Mouse (Mus musculus): Measurements from ENCODE around the gene Prkar1a. TPM values are rescaled to one million over a fixed set of nuclear protein-coding genes. Genes with fewer than 3 reads are reported as not detected.
"Not testable (repeated sequence)": the region's sequence is repeated elsewhere in the genome, so short reads cannot be mapped to it uniquely, and the experiment has no call there.

Gene Prkar1a
- polyA plus RNA-seq, 1 experiment from 2014 or later = 256 TPM

GRCm38 (mm10) chr11:109616352-109616751 is 32.9 kb upstream of the Prkar1a start:
- Histone ChIP-seq H3K4me2 (ENCODE audit: low read depth, low read length) (no peak overlapping the region), H3K27me3 (replicated peaks; ENCODE audit: control insufficient read depth, insufficient read depth, low read length) (no peaks in the 10 kb centered on the region), H3K4me3 (ENCODE audit: low read length) (no peak overlapping the region), H3K4me1 (ENCODE audit: control insufficient read depth, insufficient read depth, low read length) (peaks cover 3% of the 10 kb centered on the region; the same call in 1 of the 2 replicates), H3K27ac (ENCODE audit: low read length) (no peak overlapping the region), H3K36me3 (ENCODE audit: control insufficient read depth, insufficient read depth, low read length) (no peaks in the 10 kb centered on the region), H3K9ac (ENCODE audit: low read depth, low read length) (no peak overlapping the region), H3K9me3 (ENCODE audit: control insufficient read depth, low read length) (no peaks in the 10 kb centered on the region)
- 74% methylated on average over 4 of the region's 4 CpGs for WGBS
- ATAC-seq = no peak

- no peak overlapping the region for H3K9ac ChIP-seq (ENCODE audit: low read depth, low read length)
- H3K27ac ChIP-seq (ENCODE audit: low read length) = no peak overlapping the region
- ATAC-seq = no peak
- no peak overlapping the region for H3K4me3 ChIP-seq (ENCODE audit: low read length)
- no peaks in the 10 kb centered on the region for H3K27me3 ChIP-seq (replicated peaks; ENCODE audit: control insufficient read depth, insufficient read depth, low read length)
- H3K4me2 ChIP-seq (ENCODE audit: low read depth, low read length) = no peak overlapping the region
- H3K36me3 ChIP-seq (ENCODE audit: control insufficient read depth, insufficient read depth, low read length) = no peaks in the 10 kb centered on the region
- no peaks in the 10 kb centered on the region for H3K9me3 ChIP-seq (ENCODE audit: control insufficient read depth, low read length)
- H3K4me1 ChIP-seq (ENCODE audit: control insufficient read depth, insufficient read depth, low read length) = peaks cover 3% of the 10 kb centered on the region; the same call in 1 of the 2 replicates
- WGBS = 50% methylated on average over 4 of the region's 4 CpGs
Measured at GRCm38 (mm10) chr11:109616766-109617165, 32.4 kb upstream of the Prkar1a start.

GRCm38 (mm10) chr11:109619055-109619454 is 30.1 kb upstream of the Prkar1a start:
- H3K4me3 ChIP-seq (ENCODE audit: low read length); H3K4me2 ChIP-seq (ENCODE audit: low read depth, low read length); H3K27me3 ChIP-seq (replicated peaks; ENCODE audit: control insufficient read depth, insufficient read depth, low read length); H3K4me1 ChIP-seq (ENCODE audit: control insufficient read depth, insufficient read depth, low read length); ATAC-seq; H3K27ac ChIP-seq (ENCODE audit: low read length); H3K9me3 ChIP-seq (ENCODE audit: control insufficient read depth, low read length); H3K36me3 ChIP-seq (ENCODE audit: control insufficient read depth, insufficient read depth, low read length); H3K9ac ChIP-seq (ENCODE audit: low read depth, low read length): not testable (repeated sequence)
- WGBS = 33% methylated on average over 8 of the region's 8 CpGs

GRCm38 (mm10) chr11:109620356-109620755 is 28.8 kb upstream of the Prkar1a start:
- no peak overlapping the region for H3K9ac ChIP-seq (ENCODE audit: low read depth, low read length)
- H3K27me3 ChIP-seq (replicated peaks; ENCODE audit: control insufficient read depth, insufficient read depth, low read length) = no peaks in the 10 kb centered on the region
- ATAC-seq = no peak
- WGBS = 80% methylated on average over 6 of the region's 6 CpGs
- H3K36me3 ChIP-seq (ENCODE audit: control insufficient read depth, insufficient read depth, low read length) = no peaks in the 10 kb centered on the region
- peaks cover 9% of the 10 kb centered on the region; the same call in 1 of the 2 replicates for H3K4me1 ChIP-seq (ENCODE audit: control insufficient read depth, insufficient read depth, low read length)
- H3K27ac ChIP-seq (ENCODE audit: low read length) = no peak overlapping the region
- no peak overlapping the region for H3K4me3 ChIP-seq (ENCODE audit: low read length)
- no peak overlapping the region for H3K4me2 ChIP-seq (ENCODE audit: low read depth, low read length)
- no peaks in the 10 kb centered on the region for H3K9me3 ChIP-seq (ENCODE audit: control insufficient read depth, low read length)

- Histone ChIP-seq H3K9ac (ENCODE audit: low read depth, low read length) (no peak overlapping the region), H3K36me3 (ENCODE audit: control insufficient read depth, insufficient read depth, low read length) (no peaks in the 10 kb centered on the region), H3K4me2 (ENCODE audit: low read depth, low read length) (no peak overlapping the region), H3K27me3 (replicated peaks; ENCODE audit: control insufficient read depth, insufficient read depth, low read length) (no peaks in the 10 kb centered on the region), H3K4me1 (ENCODE audit: control insufficient read depth, insufficient read depth, low read length) (peaks cover 9% of the 10 kb centered on the region; the same call in 1 of the 2 replicates), H3K27ac (ENCODE audit: low read length) (no peak overlapping the region), H3K9me3 (ENCODE audit: control insufficient read depth, low read length) (no peaks in the 10 kb centered on the region), H3K4me3 (ENCODE audit: low read length) (no peak overlapping the region)
- peak; percentile 39; the same call in 1 of the 2 replicates for ATAC-seq
- WGBS = 13% methylated on average over 2 of the region's 2 CpGs
Measured at GRCm38 (mm10) chr11:109621183-109621582, 28.0 kb upstream of the Prkar1a start.

- Histone ChIP-seq H3K9ac (ENCODE audit: low read depth, low read length) (0 out of 2 replicates have a peak overlapping the region, but pooled peaks have one; percentile 31), H3K4me2 (ENCODE audit: low read depth, low read length) (peak overlapping the region; percentile 46), H3K4me1 (ENCODE audit: control insufficient read depth, insufficient read depth, low read length) (peaks cover 6% of the 10 kb centered on the region; the same call in 1 of the 2 replicates), H3K36me3 (ENCODE audit: control insufficient read depth, insufficient read depth, low read length) (no peaks in the 10 kb centered on the region), H3K27me3 (replicated peaks; ENCODE audit: control insufficient read depth, insufficient read depth, low read length) (no peaks in the 10 kb centered on the region), H3K9me3 (ENCODE audit: control insufficient read depth, low read length) (no peaks in the 10 kb centered on the region), H3K27ac (ENCODE audit: low read length) (no peak overlapping the region), H3K4me3 (ENCODE audit: low read length) (peak overlapping the region; percentile 21; the same call in 1 of the 2 replicates)
- peak; percentile 47; the same call in 1 of the 2 replicates for ATAC-seq
- WGBS = 19% methylated on average over 15 of the region's 15 CpGs
Measured at GRCm38 (mm10) chr11:109622518-109623037, 26.6 kb upstream of the Prkar1a start.

- no peak overlapping the region for H3K9ac ChIP-seq (ENCODE audit: low read depth, low read length)
- no peaks in the 10 kb centered on the region for H3K36me3 ChIP-seq (ENCODE audit: control insufficient read depth, insufficient read depth, low read length)
- no peaks in the 10 kb centered on the region for H3K27me3 ChIP-seq (replicated peaks; ENCODE audit: control insufficient read depth, insufficient read depth, low read length)
- H3K4me3 ChIP-seq (ENCODE audit: low read length) = no peak overlapping the region
- no peak overlapping the region for H3K27ac ChIP-seq (ENCODE audit: low read length)
- peaks cover 6% of the 10 kb centered on the region; the same call in 1 of the 2 replicates for H3K4me1 ChIP-seq (ENCODE audit: control insufficient read depth, insufficient read depth, low read length)
- WGBS = 80% methylated on average over 7 of the region's 7 CpGs
- no peak for ATAC-seq
- no peaks in the 10 kb centered on the region for H3K9me3 ChIP-seq (ENCODE audit: control insufficient read depth, low read length)
- H3K4me2 ChIP-seq (ENCODE audit: low read depth, low read length) = no peak overlapping the region
Measured at GRCm38 (mm10) chr11:109623238-109623637, 26.0 kb upstream of the Prkar1a start.

- no peak overlapping the region for H3K4me3 ChIP-seq (ENCODE audit: low read length)
- H3K9me3 ChIP-seq (ENCODE audit: control insufficient read depth, low read length) = no peaks in the 10 kb centered on the region
- no peaks in the 10 kb centered on the region for H3K27me3 ChIP-seq (replicated peaks; ENCODE audit: control insufficient read depth, insufficient read depth, low read length)
- WGBS = 89% methylated on average over 4 of the region's 4 CpGs
- H3K36me3 ChIP-seq (ENCODE audit: control insufficient read depth, insufficient read depth, low read length) = no peaks in the 10 kb centered on the region
- H3K27ac ChIP-seq (ENCODE audit: low read length) = no peak overlapping the region
- H3K4me2 ChIP-seq (ENCODE audit: low read depth, low read length) = no peak overlapping the region
- no peak overlapping the region for H3K9ac ChIP-seq (ENCODE audit: low read depth, low read length)
- ATAC-seq = no peak
- H3K4me1 ChIP-seq (ENCODE audit: control insufficient read depth, insufficient read depth, low read length) = peaks cover 2% of the 10 kb centered on the region; the same call in 1 of the 2 replicates
Measured at GRCm38 (mm10) chr11:109627648-109628047, 21.6 kb upstream of the Prkar1a start.

- Histone ChIP-seq H3K27ac (ENCODE audit: low read length) (no peak overlapping the region), H3K9me3 (ENCODE audit: control insufficient read depth, low read length) (no peaks in the 10 kb centered on the region), H3K4me2 (ENCODE audit: low read depth, low read length) (no peak overlapping the region), H3K9ac (ENCODE audit: low read depth, low read length) (no peak overlapping the region), H3K4me3 (ENCODE audit: low read length) (no peak overlapping the region), H3K27me3 (replicated peaks; ENCODE audit: control insufficient read depth, insufficient read depth, low read length) (no peaks in the 10 kb centered on the region), H3K36me3 (ENCODE audit: control insufficient read depth, insufficient read depth, low read length) (no peaks in the 10 kb centered on the region), H3K4me1 (ENCODE audit: control insufficient read depth, insufficient read depth, low read length) (no peaks in the 10 kb centered on the region)
- 91% methylated on average over 3 of the region's 3 CpGs for WGBS
- no peak for ATAC-seq
Measured at GRCm38 (mm10) chr11:109628099-109628498, 21.1 kb upstream of the Prkar1a start.

All from intestine, embryonic 16.5 days (tissue).